Mouse (Mus musculus) gastrocnemius, postnatal 36 days (tissue): ENCODE data around the gene Pip5kl1. TPM values are rescaled to one million over a fixed set of nuclear protein-coding genes. Genes with fewer than 3 reads are reported as not detected.

Experiments
- DNase-seq, 2 experiments: peaks; one replicate each; pipeline ENCODE4 v3.0.0; 2022
- intact Hi-C: fragments of 180-260 bp; cut with DNase I; formaldehyde crosslinking; loops from one replicate; pipeline ENCODE4 v1.15.1; 2025
- total RNA-seq, 2 experiments: library from RNA; stranded (reverse); gene quantifications; 2 replicates each; pipeline ENCODE4 v1.2.3; 2021

The Pip5kl1 gene
- total RNA-seq, 2 experiments from 2014 or later: not detected

DNA sequence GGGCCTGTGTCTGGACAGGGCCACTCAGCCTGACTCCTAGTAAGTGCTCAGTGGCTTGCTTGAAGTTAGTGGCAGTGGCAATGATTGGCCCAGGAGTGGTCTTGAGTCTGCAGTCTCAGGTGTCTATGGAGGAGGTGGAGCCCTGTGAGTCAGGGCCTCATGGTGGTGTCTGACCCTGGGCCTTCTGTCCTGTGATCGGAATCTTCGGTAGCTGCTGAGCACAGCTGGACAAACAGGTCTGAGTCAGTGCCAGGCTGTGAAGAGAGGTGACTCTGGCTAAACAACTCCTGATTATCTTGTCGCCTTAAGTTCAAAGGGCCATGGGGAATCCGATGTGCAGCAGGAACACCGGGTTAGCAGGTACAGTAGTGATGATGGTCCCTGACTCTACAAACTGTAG, 27.2 kb upstream of the Pip5kl1 start:
- DNase-seq: no peak
- intact Hi-C loops: no loop called here

DNA sequence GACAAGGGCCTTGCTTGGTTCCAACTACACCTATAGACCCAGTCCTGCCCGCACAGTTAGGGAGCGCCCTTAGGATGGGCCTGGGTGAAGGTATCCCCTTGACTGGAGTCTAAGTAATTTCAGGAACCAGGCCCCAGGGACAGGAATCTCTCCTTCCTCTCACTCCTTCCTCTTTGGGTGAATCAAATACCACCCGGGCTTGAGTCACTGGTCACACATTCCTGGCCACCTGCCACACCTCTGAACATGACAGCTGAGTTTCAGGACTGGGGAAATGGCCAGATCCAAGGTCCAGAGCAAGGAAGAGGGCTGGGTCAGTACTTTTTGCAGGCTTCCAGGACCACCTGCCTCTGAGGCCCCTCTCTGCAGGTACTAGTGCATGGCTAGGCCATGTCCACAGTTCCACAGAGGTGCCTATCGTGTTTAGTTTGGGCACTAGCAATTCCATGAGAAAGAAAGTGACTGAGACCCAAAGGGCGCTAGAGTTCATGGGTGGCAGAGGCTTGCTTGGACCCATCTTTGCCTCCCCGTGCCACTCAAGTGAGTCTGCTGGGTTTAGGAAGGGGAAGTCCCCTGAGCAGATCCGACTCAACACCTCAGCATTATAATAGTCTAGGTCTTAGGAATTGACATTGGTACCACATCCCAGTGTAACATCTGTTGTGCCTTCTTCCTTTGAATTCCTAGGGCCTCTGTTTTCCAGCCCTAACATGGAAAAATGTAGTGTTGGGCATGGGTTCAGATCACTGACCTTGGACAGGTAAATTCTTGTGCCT, 26.4 kb upstream of the Pip5kl1 start:
- peak in 1 of 2 experiments; percentile 50 for DNase-seq
- intact Hi-C loops: no loop called here

DNA sequence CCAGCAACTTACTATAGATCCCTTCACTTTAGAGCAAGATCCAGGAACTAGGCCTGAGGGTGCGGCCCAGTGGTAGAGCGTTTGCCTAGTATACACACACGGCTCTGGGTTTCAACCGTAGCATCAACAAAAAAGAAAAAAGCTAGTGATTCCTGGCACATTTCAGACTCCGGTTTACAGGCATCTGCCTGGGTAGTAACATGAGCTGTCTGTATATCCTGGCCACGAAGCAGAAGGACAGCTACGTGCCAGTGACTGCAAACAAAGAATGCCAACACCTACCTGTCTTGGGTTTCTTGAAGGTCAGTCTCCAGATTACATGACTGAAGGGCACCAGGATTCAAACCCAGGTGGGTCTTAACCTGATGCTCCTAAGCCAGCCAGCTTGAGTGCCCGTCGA, 25.4 kb upstream of the Pip5kl1 start:
- no peak for DNase-seq
- intact Hi-C loops: no loop called here

DNA sequence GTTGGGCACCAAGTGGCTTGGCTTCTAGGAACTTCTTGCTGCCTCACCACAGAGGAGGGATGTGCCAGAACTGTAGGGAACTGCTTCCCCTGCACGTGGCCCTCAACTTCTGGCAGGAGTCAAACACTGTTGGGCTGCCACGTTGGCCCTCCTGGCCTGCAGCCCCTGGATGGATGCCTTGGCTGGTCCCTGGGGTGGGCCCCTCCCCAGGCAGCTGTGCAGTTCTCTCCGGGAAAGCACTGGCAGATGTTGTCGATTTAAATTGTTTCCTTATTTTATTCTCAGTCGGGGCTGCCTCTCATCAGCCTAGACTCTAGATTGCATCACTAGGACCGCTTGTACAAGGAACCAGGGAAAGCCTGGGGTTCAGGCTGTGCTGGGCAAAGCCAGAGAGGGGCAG, 24.8 kb upstream of the Pip5kl1 start:
- intact Hi-C loops: no loop called here
- DNase-seq: peak; percentile 86 to 90

DNA sequence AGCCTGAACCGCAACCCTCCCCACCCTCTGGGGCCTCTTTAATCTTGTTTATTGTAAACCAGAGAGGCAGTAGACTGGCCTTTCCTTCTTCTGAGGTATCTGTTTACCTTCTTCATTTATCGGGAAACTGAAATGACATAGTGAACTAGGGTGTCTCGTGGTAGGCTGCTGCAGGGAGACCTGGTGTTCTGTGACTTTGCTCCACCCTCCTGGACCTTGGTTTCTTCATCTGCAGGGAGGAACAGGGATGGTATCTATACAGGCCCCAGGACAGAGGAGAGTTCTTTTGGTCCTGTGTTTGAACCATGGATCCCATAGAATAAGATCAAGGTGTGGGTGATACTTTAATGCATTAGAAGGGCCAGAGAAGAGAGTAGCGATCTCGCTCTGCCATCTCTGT, 23.4 kb upstream of the Pip5kl1 start:
- intact Hi-C loops: no loop called here

DNA sequence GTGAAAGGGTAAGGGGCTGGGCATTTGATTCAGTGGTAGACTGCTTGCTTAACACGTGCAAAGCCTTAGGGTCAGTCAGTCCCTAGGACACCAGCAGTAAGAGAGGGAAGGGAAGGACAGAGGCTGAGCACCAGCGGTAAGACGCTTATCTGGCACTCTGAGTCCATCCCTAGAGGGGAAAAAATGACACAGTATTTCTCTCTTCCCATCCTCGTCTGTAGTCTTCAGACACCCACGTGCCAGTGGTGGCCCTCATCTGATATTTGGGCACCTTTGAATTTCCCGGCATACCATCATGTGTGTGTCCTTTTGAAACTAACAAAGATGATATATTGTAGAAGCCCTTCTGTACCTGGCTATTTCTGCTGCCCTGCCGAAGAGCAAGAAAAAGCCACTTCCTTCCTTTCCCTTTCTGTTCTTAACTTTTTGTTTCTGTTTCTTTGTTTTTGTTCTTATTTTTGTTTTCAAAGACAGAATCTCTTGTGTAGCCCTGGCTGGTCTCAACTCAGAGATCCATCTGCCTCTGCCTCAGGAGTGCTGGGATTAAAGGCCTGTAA, 20.9 kb upstream of the Pip5kl1 start:
- no peak for DNase-seq
- intact Hi-C loops: no loop called here

More for the DNA sequence above, 23.4 kb upstream of the Pip5kl1 start:
- DNase-seq: no peak

DNA sequence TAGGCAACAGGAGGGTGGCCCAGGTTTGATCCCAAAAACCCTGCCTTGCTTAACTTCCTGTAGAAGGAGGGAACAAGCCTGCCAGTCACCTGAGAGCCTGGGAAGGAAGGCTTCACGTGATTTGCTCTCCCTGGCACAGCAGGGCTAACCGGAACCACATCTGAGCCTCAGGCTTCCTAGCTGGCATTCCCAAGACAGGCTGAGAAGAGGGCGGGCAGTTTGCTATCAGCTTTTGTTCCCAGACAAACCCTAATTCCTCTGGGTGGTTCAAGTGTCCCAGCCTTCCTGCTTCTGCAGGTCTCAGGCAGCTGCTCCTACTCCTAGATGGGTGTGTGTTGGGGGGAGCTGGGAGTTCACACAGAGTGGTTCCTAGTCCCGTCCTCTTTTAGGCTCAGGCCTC, 19.1 kb upstream of the Pip5kl1 start:
- DNase-seq: no peak
- intact Hi-C loops: no loop called here

DNA sequence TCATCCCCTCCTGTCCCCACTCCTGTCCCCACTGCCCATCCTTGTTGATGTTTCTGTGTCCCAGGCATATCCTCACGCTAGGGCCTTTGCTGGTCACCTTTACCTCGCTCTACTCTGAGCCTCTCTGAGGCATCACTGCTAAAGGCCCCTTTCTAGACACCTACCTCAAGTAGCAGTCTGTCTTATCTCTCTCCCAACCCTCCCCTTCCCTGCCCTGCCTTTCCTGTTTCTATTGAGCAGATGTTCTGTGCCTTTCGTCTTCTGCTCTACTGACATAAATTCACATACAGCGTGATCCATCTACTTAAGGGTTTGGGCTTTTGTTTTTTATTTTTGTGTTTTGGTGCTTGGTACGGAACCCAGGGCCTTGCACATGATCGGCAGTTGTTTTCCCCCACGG, 18.6 kb upstream of the Pip5kl1 start:
- intact Hi-C loops: no loop called here
- no peak for DNase-seq

DNA sequence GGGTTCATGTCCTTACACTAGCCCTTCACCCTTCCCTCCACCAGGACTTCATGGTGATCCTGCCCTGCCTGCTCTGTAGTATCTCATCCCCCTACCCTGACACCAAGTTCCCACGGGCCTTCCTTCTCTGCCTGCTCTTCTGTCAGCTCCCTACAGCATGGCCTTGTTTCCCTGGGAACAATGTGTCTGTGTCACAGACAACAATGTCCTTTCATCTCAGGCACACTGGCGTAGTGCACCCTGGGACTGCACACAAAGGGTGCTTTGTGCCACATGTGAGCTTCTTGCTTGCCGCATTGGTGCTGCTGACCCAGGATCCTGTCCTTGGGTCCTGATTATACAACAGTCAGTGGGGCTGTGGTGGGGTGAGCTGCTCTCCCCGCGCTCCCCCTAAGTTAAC, 15.0 kb upstream of the Pip5kl1 start:
- intact Hi-C loops: no loop called here

DNA sequence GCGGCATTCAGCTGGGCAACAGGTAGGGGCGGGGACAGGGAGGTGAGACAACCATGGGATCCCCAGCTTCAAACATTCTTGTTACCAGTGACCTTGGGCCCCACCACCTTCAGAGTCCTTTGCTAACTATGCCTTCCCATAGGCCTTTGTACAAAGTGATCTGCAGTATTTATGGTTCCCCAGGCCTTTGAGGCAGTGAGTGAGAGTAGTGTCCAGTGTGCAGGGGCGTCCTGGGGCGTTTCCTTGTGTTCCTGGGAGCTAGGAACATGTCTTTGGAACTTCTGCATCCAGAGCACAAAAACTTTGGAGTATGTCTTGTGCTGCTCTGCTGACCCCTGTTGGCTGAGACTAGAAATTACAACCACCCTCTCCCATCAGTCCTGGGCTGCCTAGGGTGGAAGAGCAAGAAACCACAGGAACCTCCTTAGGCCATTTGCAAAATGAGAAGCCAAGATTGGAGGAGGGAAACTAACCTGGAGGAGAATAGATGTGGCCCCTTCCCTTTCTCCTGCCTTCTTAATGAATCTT, 8.0 kb upstream of the Pip5kl1 start:
- intact Hi-C loops: loop anchor here (1.0 kb wide), 1 partner anchor 78 kb away; no protein-coding TSS in a partner anchor
- peak in 1 of 2 experiments; percentile 56 for DNase-seq

More for the DNA sequence above, 15.0 kb upstream of the Pip5kl1 start:
- no peak for DNase-seq

DNA sequence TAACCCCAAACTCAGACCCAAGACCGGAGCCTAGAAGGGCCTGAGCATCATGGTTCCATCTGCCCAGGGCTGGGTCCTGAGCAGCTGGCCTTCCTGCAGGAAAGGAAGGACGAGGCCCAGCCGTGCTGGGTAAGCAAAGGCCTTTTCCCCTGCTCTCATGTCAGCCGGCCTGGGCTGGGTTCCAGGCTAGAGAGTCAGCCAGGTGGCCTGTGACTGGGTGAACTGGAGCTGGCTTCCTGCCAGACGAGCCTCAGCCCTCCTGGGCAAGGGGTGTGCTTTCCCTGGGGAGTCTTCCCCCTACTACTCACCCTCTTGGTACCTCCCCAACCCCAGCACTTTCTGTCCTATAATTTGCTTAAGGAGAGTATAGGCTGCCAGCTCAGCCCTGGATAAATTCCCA, 6.4 kb upstream of the Pip5kl1 start:
- no peak for DNase-seq
- intact Hi-C loops: no loop called here

DNA sequence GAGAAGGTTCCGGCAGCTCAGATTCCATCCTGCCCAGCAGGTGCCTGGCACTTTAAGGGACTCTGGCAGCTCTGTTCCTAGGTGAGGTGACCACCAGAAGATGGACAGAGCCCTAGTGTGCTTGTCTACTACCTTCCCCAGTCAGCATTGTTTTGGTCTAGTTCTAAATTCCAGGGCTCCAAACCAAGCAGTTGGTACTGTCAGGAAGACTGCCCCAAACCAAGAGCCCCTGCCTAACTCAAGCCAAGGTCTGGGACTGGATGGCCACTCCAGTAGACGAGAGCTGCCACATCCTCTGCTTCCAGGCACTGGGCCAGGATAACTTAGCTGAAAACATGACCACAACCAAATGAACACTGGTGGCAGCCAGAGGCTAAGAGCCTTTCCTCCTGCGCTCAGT, 5.7 kb upstream of the Pip5kl1 start:
- no peak for DNase-seq
- intact Hi-C loops: no loop called here

DNA sequence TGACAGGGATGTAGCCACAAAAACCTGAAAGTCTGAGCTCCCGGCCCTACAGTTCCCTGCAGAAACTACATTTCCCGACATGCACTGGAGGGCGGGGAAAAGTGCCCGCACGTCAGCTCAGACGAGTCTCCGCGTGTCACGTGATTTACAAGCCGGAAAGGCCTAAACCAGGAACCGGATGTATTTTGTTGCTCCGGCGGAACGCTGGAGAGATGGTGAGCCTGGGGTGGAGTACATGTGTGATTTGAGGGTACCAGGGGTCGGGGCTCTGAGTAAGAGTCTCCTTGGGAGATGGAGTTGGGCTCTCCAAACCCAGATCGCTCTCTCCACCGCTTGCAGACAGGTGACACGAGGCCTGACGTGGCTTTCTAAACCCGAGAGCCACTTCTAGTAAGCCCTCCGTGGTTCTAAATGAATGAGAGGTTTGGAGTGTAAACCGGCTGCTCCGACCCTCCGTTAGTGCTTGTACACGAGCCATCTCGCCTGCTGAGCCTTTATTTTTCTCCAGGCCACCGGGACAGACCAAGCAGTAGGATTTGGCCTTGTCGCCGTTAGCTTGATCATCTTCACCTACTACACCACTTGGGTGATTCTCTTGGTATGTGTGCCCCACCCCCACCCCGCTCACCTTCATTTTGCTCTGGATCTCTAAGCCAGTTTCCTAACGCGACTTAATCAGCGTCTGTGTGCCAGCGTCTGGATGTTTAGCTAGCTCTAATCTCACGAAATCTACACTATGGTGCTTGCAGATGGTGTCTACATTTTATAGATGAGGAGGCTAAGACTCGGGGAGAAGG, 3.7 kb upstream of the Pip5kl1 start, which contains the start of gene Dpm2:
Dpm2 (plus strand) TSS at position 161 of the 797 bp plus-strand sequence.
- DNase-seq: peak; percentile 80 to 87
- intact Hi-C loops: no loop called here

DNA sequence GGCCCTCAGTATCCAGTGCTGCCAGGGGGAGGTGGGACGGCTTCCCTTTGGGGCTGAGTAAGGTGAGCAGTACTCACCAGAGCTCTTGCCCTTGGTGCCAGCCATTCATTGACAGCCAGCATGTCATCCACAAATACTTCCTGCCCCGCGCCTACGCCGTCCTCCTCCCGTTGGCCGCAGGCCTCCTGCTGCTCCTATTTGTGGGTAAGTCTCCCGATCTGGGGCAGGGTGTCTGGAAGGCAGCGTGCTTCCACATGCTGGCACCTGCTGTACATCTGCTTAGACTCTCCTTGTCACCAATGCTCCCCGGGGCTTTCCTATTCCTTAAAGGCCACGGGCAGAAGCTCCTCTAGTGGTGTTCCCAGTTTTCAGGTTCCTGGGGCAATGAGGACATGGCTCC, 2.4 kb upstream of the Pip5kl1 start:
- no peak for DNase-seq
- intact Hi-C loops: no loop called here

DNA sequence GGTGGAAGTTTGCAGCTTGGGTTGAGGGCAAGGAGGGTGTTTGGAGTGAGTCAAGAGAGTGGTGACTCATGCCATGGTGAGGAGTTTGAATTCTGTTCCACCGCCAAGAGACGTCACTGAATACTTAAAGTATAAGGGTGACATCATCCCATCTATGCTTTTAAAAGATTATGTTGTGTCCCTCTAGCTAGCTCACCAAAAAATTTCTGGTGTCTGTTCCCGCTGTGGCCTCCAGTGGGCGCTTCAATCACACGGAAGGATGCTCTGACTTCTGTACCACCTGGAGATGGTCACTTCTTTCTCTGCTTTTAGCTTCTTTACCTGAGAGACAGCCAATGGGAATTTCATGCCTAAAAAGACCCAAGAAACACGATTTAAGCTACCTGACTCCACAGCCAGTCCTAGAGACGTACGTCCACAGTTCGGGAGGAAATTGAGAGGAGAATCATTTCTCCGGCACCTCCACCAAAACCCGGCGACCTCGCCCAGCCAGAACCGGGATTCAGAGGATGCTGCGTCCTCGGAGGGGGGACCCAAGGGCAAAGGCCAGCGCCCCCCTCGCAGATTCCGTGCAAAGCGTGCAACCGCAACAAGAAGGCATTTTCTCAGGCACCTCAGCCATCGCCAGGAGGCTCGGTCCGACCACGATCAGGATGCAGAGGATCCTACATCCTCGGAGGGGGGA, 446 bp downstream of the Pip5kl1 start:
- no peak for DNase-seq
- intact Hi-C loops: loop anchor here (5.0 kb wide), 1 partner anchor 37 kb away; no protein-coding TSS in a partner anchor

DNA sequence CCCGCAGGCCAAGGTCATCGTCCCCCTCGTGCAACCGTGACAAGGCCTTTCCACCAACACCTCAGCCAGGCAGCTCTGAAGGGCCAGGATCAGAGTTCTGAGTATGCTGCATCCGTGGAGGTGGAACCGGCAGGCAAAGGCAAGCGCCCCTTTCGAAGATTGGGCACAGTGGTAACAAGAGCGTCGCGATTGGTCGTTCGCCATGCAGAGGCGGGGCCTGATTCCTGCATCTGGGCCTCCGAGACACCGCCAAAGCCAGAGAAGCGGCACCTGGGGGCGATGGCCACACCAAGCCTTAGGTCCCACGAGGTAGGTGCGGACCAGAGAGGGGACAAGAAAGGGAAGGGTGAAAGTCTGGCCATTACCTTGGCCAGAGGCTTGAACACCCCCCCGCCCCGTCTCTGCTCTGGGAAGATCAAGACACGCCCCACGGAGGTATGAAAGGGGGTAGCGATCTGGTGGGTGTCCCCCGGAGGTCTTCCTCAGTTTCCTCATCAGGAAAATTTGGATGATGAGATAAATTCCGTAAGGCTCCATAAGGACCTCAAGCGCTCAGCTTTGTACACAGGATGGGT, 1.1 kb downstream of the Pip5kl1 start, which contains the start of gene 9430097D07Rik:
9430097D07Rik (minus strand) TSS at position 99 of the 575 bp plus-strand sequence.
- intact Hi-C loops: loop anchor here (5.0 kb wide), 1 partner anchor 37 kb away; no protein-coding TSS in a partner anchor
- DNase-seq: no peak

DNA sequence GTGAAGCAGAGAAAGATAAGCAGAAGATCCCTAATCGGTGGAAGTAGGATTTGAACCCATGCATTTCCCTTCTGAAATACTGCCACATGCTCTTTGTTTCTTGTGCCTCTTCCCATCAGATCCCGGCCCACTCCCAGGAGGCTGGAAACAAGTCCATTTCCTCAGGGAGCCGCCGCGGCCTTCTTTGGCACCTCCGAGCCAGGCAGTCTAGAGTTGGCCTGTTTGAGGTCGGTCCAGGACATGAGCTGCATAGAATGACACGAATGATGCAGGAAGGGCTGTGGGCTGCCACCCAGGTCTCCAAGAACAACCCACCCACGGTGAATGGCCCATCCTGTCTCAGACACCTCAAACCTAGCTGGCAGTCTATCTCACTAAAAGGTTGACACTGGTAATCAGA, 1.9 kb downstream of the Pip5kl1 start:
- DNase-seq: no peak
- intact Hi-C loops: loop anchor here (5.0 kb wide), 1 partner anchor 36 kb away; no protein-coding TSS in a partner anchor

DNA sequence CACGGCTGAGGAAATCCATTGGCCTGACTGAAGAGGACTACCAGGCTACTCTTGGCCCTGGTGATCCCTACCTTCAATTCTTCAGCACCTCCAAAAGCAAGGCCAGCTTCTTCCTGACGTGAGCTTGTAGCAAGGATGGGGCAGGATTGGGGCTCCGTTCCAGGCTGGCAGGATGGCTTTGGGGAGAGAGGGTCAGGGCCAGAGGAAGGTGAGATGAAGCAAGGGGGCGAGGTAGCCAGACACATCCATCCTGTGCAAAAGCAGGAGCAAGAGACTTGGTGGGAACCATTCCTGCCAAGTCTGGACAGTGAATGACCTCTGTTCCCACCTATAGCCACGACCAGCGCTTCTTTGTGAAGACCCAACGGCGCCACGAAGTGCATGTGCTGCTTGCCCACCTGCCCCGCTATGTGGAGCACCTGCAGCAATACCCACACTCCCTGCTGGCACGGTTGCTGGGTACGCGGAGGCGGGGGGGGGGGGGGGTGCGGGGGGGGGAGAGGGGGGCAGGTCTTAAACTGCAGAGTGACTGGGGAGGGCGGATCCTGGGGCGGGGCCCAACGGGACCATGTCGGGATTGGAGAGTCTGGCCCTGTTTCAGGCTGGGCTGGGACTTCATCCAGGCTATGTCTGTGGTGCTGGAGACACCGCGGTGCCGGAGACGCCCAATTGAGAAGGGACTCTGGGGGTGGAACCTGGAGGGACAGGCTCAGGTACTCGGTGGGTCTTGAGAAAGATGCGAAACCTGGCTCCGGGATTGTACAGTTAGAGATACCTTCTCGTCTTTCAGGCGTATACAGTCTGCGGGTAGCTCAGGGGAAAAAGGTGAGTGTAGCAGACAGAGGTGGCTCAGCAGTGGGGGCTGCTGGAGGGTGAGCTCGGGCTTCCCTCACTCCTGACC, 3.8 kb downstream of the Pip5kl1 start:
- DNase-seq: no peak
- intact Hi-C loops: loop anchor here (5.0 kb wide), 1 partner anchor 34 kb away; no protein-coding TSS in a partner anchor
